Mouse (Mus musculus) fat pad, adult 2 months (tissue): ENCODE data around the gene Spata20.

Experiments used
- DNase-seq: peaks from one replicate; pipeline ENCODE4 v3.0.0-alpha.2; 2011; ENCODE audit warnings: low read depth, low spot score; ENCODE audit errors: extremely low read depth

Gene Spata20

GRCm38 (mm10) chr11:94454756-94455155 is 31.2 kb downstream of the Spata20 start:
- DNase-seq: no peak

DNA sequence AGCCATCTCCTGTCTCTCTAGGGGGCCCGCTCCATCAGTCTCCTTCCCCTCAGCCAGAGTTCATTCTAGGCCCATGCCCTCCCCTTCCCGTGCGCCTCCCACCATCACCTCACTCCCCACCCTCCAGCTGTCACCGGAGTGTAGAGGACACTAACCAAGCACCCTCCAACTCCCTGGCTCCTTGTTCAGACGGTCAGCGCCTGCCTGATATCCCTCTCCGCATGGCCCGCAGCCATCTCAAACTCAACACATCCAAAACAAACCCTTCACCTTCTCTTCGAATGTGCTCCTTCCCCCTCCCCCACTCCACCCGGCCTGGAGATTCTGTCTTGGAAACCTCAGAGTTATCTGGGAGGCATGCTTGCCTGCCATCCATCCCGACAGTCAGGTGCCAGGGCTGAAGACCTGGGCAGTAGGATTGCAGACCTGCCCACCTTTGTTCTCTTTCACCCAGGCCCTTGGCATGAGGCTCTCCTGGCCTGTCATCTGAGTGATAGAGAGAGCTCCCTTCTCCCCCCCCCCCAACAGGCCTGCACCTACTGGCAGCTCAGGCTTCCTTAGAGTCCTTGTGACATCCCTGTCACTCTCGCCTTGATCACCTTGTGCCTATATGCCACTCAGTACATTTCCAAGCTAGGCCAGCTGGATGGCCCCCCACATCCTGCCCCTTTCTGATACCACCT is 34.7 kb downstream of the Spata20 start:
- no peak for DNase-seq

- no peak for DNase-seq
Measured at GRCm38 (mm10) chr11:94449886-94450285, 36.1 kb downstream of the Spata20 start.

DNA sequence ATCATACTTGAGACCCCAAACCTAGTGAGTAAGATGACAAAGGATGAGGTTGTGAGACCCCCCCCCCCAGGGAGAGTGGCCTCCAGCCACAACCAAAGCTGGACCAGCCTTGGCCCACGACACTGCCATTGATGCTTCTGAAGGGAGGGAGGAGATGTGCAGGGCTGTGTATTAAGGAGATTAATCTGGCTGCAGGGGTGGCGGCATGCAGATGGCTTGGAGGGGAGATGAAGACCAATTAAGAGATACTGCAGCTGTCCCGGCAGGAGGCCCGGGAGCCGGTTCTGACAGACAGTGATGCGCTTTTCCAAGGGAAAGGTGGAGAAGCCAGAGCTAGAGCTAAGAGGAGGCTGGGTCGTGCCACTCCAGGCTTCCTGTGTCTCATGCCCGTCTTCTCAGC is 36.7 kb downstream of the Spata20 start:
- no peak for DNase-seq

DNA sequence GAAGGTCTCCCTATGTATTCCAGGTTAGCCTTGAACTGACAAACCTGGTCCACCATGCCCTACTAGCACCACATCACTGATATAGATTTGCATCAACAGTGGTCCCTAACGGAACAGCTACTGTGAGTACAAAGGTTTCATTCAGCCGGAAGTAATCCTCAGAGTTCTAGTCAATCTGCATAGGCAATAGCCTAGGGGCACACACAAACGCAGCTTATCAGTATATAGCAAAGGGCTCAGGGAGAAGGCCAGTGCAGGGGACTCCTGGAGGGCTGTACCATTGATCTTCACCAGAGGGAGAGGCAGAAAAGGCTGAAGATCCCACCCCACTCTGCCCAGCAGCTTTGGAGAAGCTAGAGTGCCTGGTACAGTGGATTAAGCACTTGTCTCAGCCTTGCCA is 39.0 kb downstream of the Spata20 start:
- no peak for DNase-seq

- no peak for DNase-seq
Measured at GRCm38 (mm10) chr11:94445300-94445699, 40.7 kb downstream of the Spata20 start.

GRCm38 (mm10) chr11:94444829-94445228 is 41.1 kb downstream of the Spata20 start:
- no peak for DNase-seq

- no peak for DNase-seq
Measured at GRCm38 (mm10) chr11:94441752-94442151, 44.2 kb downstream of the Spata20 start.

- DNase-seq: no peak
Measured at GRCm38 (mm10) chr11:94441122-94441521, 44.9 kb downstream of the Spata20 start.

- no peak for DNase-seq
Measured at GRCm38 (mm10) chr11:94440421-94440820, 45.6 kb downstream of the Spata20 start.

- DNase-seq: no peak
Measured at GRCm38 (mm10) chr11:94429011-94429651, 56.8 kb downstream of the Spata20 start.
